Mouse (Mus musculus): ENCODE measurements around the gene Zfp667. TPM values are rescaled to one million over a fixed set of nuclear protein-coding genes. Genes with fewer than 3 reads are reported as not detected.

Gene Zfp667
- polyA plus RNA-seq, 2 experiments from 2014 or later, result 4.1 to 4.6 TPM

- ATAC-seq, result no peak
Observed at GRCm38 (mm10) chr7:6330458-6331232, 44.3 kb downstream of the Zfp667 start.

GRCm38 (mm10) chr7:6331233-6331956, 45.0 kb downstream of the Zfp667 start, which contains the start of gene Zfp583:
Gene Zfp583 (minus strand): TSS chr7:6331285.
- peak; percentile 73 for ATAC-seq

GRCm38 (mm10) chr7:6339865-6340264, 53.5 kb downstream of the Zfp667 start:
- no peak for ATAC-seq

GRCm38 (mm10) chr7:6343501-6344071, 57.2 kb downstream of the Zfp667 start, which contains the start of gene Gm3854:
Gene Gm3854 (plus strand): TSS chr7:6343759.
- peak; percentile 49 for ATAC-seq

GRCm38 (mm10) chr7:6344124-6344523, 57.7 kb downstream of the Zfp667 start:
- no peak for ATAC-seq

Other genes starting within 250 kb of the Zfp667 start
- gene Nlrp4c, start 241.4 kb upstream of the Zfp667 start, polyA plus RNA-seq (2017; shearing (Covaris generic)), result not detected
- gene Zfp787, start 130.6 kb upstream of the Zfp667 start, polyA plus RNA-seq (2017; shearing (Covaris generic)), result 1 to 10 TPM; 4.9 to 9.3 TPM
- 1 to 10 TPM; 9.2 to 9.6 TPM for gene Zfp444, start 114.4 kb upstream of the Zfp667 start, polyA plus RNA-seq (2017; shearing (Covaris generic))
- not detected for gene Galp, start 89.5 kb upstream of the Zfp667 start, polyA plus RNA-seq (2017; shearing (Covaris generic))
- gene Zscan5b, start 64.3 kb upstream of the Zfp667 start, polyA plus RNA-seq (2017; shearing (Covaris generic)), result not detected
- not detected for gene Epp13, start 33.9 kb upstream of the Zfp667 start, polyA plus RNA-seq (2017; shearing (Covaris generic))
- gene Zfp583, start 44.7 kb downstream of the Zfp667 start, polyA plus RNA-seq (2017; shearing (Covaris generic)), result 1 to 10 TPM in 1 of 2 experiments, not detected in 1; 1.1 TPM
- gene Gm3854, start 57.2 kb downstream of the Zfp667 start, polyA plus RNA-seq (2017; shearing (Covaris generic)), result under 1 TPM; 0.24 to 0.31 TPM
- gene Zfp78, start 76.7 kb downstream of the Zfp667 start, polyA plus RNA-seq (2017; shearing (Covaris generic)), result 1 to 10 TPM; 1.8 to 2.4 TPM
- 1 to 10 TPM; 1.9 to 5.9 TPM for gene Zfp28, start 96.7 kb downstream of the Zfp667 start, polyA plus RNA-seq (2017; shearing (Covaris generic))
- gene Smim17, start 112.1 kb downstream of the Zfp667 start, polyA plus RNA-seq (2017; shearing (Covaris generic)), result not detected
- gene Gm20715, start 123.7 kb downstream of the Zfp667 start, polyA plus RNA-seq (2017; shearing (Covaris generic)), result not detected
- gene Olfr1344, start 152.1 kb downstream of the Zfp667 start, polyA plus RNA-seq (2017; shearing (Covaris generic)), result not detected
- under 1 TPM in 1 of 2 experiments, not detected in 1; 0.11 TPM for gene Olfr1336, start 169.6 kb downstream of the Zfp667 start, polyA plus RNA-seq (2017; shearing (Covaris generic))
- gene Olfr1346, start 180.5 kb downstream of the Zfp667 start, polyA plus RNA-seq (2017; shearing (Covaris generic)), result not detected
- not detected for gene Olfr5, start 200.4 kb downstream of the Zfp667 start, polyA plus RNA-seq (2017; shearing (Covaris generic))
- gene Olfr1347, start 213.2 kb downstream of the Zfp667 start, polyA plus RNA-seq (2017; shearing (Covaris generic)), result not detected
- under 1 TPM in 1 of 2 experiments, not detected in 1; 0.95 TPM for gene Olfr1348, start 222.2 kb downstream of the Zfp667 start, polyA plus RNA-seq (2017; shearing (Covaris generic))
- not detected for gene Olfr1349, start 236.4 kb downstream of the Zfp667 start, polyA plus RNA-seq (2017; shearing (Covaris generic))